Comparison of ENCODE assay signal across 13 mouse cellular contexts in the genomic region with DNA sequence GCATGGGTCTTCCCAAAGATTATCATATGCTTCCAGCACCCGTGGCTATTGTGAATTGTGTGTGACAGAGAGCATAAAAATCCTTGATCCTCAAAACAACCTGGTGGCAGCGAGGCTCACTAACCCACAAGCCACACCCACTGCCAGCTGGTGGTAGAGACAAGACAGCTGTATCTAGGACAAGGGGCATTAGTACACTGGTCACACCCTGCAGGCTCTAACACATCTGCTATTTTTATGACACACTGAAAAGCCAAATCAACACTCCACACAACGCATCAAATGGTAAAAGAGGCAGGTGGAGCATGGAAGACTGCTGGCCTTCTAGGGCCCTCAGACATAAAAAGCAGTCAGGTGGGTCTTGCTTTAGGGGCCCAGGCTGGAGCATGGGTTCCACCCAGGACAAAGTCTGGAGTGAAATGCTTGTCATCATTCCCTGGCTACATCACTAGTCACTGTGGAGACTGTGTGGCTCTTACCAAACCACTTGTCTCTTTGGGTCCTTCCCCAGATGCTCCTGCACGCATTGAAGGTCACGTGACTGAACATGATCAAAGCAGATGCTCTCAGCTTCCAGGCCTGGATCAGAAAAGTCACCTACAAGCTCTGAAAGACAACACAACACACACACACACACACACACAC. TPM values are rescaled to one million over a fixed set of nuclear protein-coding genes. Genes with fewer than 3 reads are reported as not detected.
DNase-seq lines count a peak whose midpoint lies in the region; ATAC-seq and TF ChIP-seq lines count a peak whose summit lies in the region.
"Had no signal": no experiment of that assay in that cellular context is flagged by ENCODE, and none has a peak within 500 bp of the region (broad histone marks: within the 10 kb centered on the region; RNA-seq: fewer than 3 reads in every experiment).

No protein-coding gene starts in this region.

- H3K27me3 ChIP-seq in lung, postnatal 0 days (replicated peaks; ENCODE audit: insufficient read depth, low read length) = no peaks in the 10 kb centered on the region
- H3K27me3 ChIP-seq in liver, embryonic 16.5 days (ENCODE audit: control insufficient read depth, insufficient read depth, low read depth, low read length) = no peaks in the 10 kb centered on the region
- H3K27me3 ChIP-seq in splenic B cell, adult 2 months (ENCODE audit: control insufficient read depth, insufficient read depth, low read length, poor library complexity, severe bottlenecking) = no peaks in the 10 kb centered on the region
- no peaks in the 10 kb centered on the region for H3K27me3 ChIP-seq in hindbrain, embryonic 14.5 days (ENCODE audit: control insufficient read depth, insufficient read depth, low read length)
- H3K27me3 ChIP-seq: hindbrain, embryonic 13.5 days; midbrain, embryonic 12.5 days; Patski had no signal

- 65% methylated on average over 5 of the region's 5 CpGs for WGBS in lung, postnatal 0 days
- WGBS in liver, embryonic 16.5 days (ENCODE audit: insufficient replicate concordance) = 27% methylated on average over 5 of the region's 5 CpGs
- WGBS in hindbrain, embryonic 14.5 days = 69% methylated on average over 5 of the region's 5 CpGs

- H3K9ac ChIP-seq in lung, postnatal 0 days (replicated peaks; ENCODE audit: low read depth) = no peak overlapping the region
- H3K9ac ChIP-seq in liver, embryonic 16.5 days (ENCODE audit: low read depth, low read length) = peak overlapping the region; percentile 64
- H3K9ac ChIP-seq in hindbrain, embryonic 14.5 days = no peak overlapping the region
- H3K9ac ChIP-seq: hindbrain, embryonic 13.5 days; midbrain, embryonic 12.5 days had no signal

- no peaks in the 10 kb centered on the region for H3K4me1 ChIP-seq in lung, postnatal 0 days (ENCODE audit: insufficient read depth, low read depth, low read length)
- H3K4me1 ChIP-seq in liver, embryonic 16.5 days (ENCODE audit: control insufficient read depth, low read depth, low read length) = peaks cover 50% of the 10 kb centered on the region
- no peaks in the 10 kb centered on the region for H3K4me1 ChIP-seq in hindbrain, embryonic 14.5 days (replicated peaks; ENCODE audit: control insufficient read depth, insufficient read depth, low read length)
- H3K4me1 ChIP-seq: hindbrain, embryonic 13.5 days; midbrain, embryonic 12.5 days had no signal

- TF ChIP-seq CTCF in lung, postnatal 0 days (IDR thresholded peaks at IDR 0.05) = no peak

- no peak for TF ChIP-seq EP300 in lung, postnatal 0 days (IDR thresholded peaks at IDR 0.05)

- no peak overlapping the region for H3K4me3 ChIP-seq in lung, postnatal 0 days (ENCODE audit: low read depth, low read length)
- H3K4me3 ChIP-seq in liver, embryonic 16.5 days (ENCODE audit: low read depth, low read length) = peak overlapping the region; percentile 14
- H3K4me3 ChIP-seq in hindbrain, embryonic 14.5 days (replicated peaks; ENCODE audit: low read length) = no peak overlapping the region
- H3K4me3 ChIP-seq: hindbrain, embryonic 13.5 days; midbrain, embryonic 12.5 days had no signal

- peak; percentile 52 for ATAC-seq in lung, postnatal 0 days
- peak; percentile 96 for ATAC-seq in liver, embryonic 16.5 days (ENCODE audit: low read depth)
- no peak for ATAC-seq in hindbrain, embryonic 14.5 days (ENCODE audit: low FRiP score)
- ATAC-seq: Patski had no signal

- no peak overlapping the region for H3K4me2 ChIP-seq in lung, postnatal 0 days (replicated peaks; ENCODE audit: low read depth, low read length)
- peak overlapping the region; percentile 59 for H3K4me2 ChIP-seq in liver, embryonic 16.5 days (ENCODE audit: low read depth, low read length)
- no peak overlapping the region for H3K4me2 ChIP-seq in hindbrain, embryonic 14.5 days (replicated peaks)
- H3K4me2 ChIP-seq: hindbrain, embryonic 13.5 days; midbrain, embryonic 12.5 days had no signal

- H3K9me3 ChIP-seq in lung, postnatal 0 days (ENCODE audit: low read length) = no peaks in the 10 kb centered on the region
- no peaks in the 10 kb centered on the region for H3K9me3 ChIP-seq in liver, embryonic 16.5 days (replicated peaks; ENCODE audit: control insufficient read depth, low read length)
- H3K9me3 ChIP-seq in hindbrain, embryonic 14.5 days (ENCODE audit: control insufficient read depth, low read length) = no peaks in the 10 kb centered on the region
- H3K9me3 ChIP-seq: hindbrain, embryonic 13.5 days; midbrain, embryonic 12.5 days had no signal

- no peak overlapping the region for H3K27ac ChIP-seq in lung, postnatal 0 days (ENCODE audit: low read length)
- peak overlapping the region; percentile 95 for H3K27ac ChIP-seq in liver, embryonic 16.5 days (ENCODE audit: low read length)
- H3K27ac ChIP-seq in hindbrain, embryonic 14.5 days = no peak overlapping the region
- H3K27ac ChIP-seq: hindbrain, embryonic 13.5 days; midbrain, embryonic 12.5 days had no signal

- DNase-seq in lung, postnatal 0 days (ENCODE audit: low spot score) = no peak
- DNase-seq in lung, adult 18-20 months = no peak
- DNase-seq in c-Kit-positive CD71-positive TER-119-negative erythroid progenitor cells, embryonic 14.5 days (ENCODE audit: low read depth) = peak; percentile 77
- peak; percentile 19 for DNase-seq in splenic B cell, adult 2 months (ENCODE audit: low read depth, low spot score)
- DNase-seq in left cerebral cortex, postnatal 10 days (ENCODE audit: extremely low spot score in 1 of 2, low spot score in 2 of 2) = no peak
- DNase-seq in hindbrain, embryonic 14.5 days (ENCODE audit: low spot score) = no peak
- DNase-seq in adrenal gland, postnatal 36 days = no peak
- DNase-seq: cerebellum, adult 11 months had no signal

- intact Hi-C loops in left cerebral cortex, postnatal 10 days (cut with DNase I) = no loop called here

- H3K36me3 ChIP-seq in lung, postnatal 0 days (ENCODE audit: insufficient read depth, low read length) = no peaks in the 10 kb centered on the region
- H3K36me3 ChIP-seq in liver, embryonic 16.5 days (ENCODE audit: control insufficient read depth, insufficient read depth) = no peaks in the 10 kb centered on the region
- H3K36me3 ChIP-seq in splenic B cell, adult 2 months (ENCODE audit: control insufficient read depth, insufficient read depth, low read length, poor library complexity, severe bottlenecking) = no peaks in the 10 kb centered on the region
- no peaks in the 10 kb centered on the region for H3K36me3 ChIP-seq in hindbrain, embryonic 14.5 days (replicated peaks; ENCODE audit: control insufficient read depth, insufficient read depth)
- H3K36me3 ChIP-seq: hindbrain, embryonic 13.5 days; midbrain, embryonic 12.5 days had no signal

RNA-seq across cellular contexts. Expression of a gene that starts 11.4 kb away (rescaled TPM):
- polyA plus RNA-seq in lung, postnatal 0 days (2015; fragmentation: Nextera tagmentation; extraction: Ambion mirVana) = 0.45 TPM in 2 replicates
- 0.27 and 0.37 TPM in 2 replicates for polyA plus RNA-seq in liver, embryonic 16.5 days (2015; fragmentation: Nextera tagmentation; extraction: Ambion mirVana)
- under 1 TPM; 0.15 to 0.26 TPM for total RNA-seq in left cerebral cortex, postnatal 10 days (2021)
- not detected in 2 replicates for polyA plus RNA-seq in hindbrain, embryonic 14.5 days (2014; fragmentation: Nextera tagmentation; extraction: Ambion mirVana)
- total RNA-seq in adrenal gland, postnatal 36 days (2021) = not detected
- total RNA-seq: left cerebral cortex, adult 18-20 months had no signal
- polyA plus RNA-seq: hindbrain, embryonic 13.5 days; midbrain, embryonic 12.5 days; Patski had no signal

RNA-seq across cellular contexts. Expression of a gene that starts 37.9 kb away (rescaled TPM):
- 22.8 and 29.1 TPM in 2 replicates for polyA plus RNA-seq in lung, postnatal 0 days (2015; fragmentation: Nextera tagmentation; extraction: Ambion mirVana)
- 0.42 and 0.96 TPM in 2 replicates for polyA plus RNA-seq in liver, embryonic 16.5 days (2015; fragmentation: Nextera tagmentation; extraction: Ambion mirVana)
- total RNA-seq in left cerebral cortex, postnatal 10 days (2021) = 10 to 100 TPM; 19.5 to 25.3 TPM
- polyA plus RNA-seq in hindbrain, embryonic 14.5 days (2014; fragmentation: Nextera tagmentation; extraction: Ambion mirVana) = 2.0 and 2.2 TPM in 2 replicates
- under 1 TPM; 0.82 to 0.99 TPM for total RNA-seq in adrenal gland, postnatal 36 days (2021)

RNA-seq across cellular contexts. Expression of a gene that starts 37.9 kb away (rescaled TPM):
- polyA plus RNA-seq in lung, postnatal 0 days (2015; fragmentation: Nextera tagmentation; extraction: Ambion mirVana) = 8.3 and 10.7 TPM in 2 replicates
- polyA plus RNA-seq in liver, embryonic 16.5 days (2015; fragmentation: Nextera tagmentation; extraction: Ambion mirVana) = 0.47 and 0.71 TPM in 2 replicates
- 100 to 1,000 TPM; 417 to 438 TPM for total RNA-seq in left cerebral cortex, postnatal 10 days (2021)
- 32.6 and 42.0 TPM in 2 replicates for polyA plus RNA-seq in hindbrain, embryonic 14.5 days (2014; fragmentation: Nextera tagmentation; extraction: Ambion mirVana)
- 10 to 100 TPM; 26.2 to 35.5 TPM for total RNA-seq in adrenal gland, postnatal 36 days (2021)

Comparison
In these comparisons a context has a peak if more than half of its experiments do, and no peak if none do; other contexts are left out.
1. DNase-seq: peak in c-Kit-positive CD71-positive TER-119-negative erythroid progenitor cells, embryonic 14.5 days (single experiment) and splenic B cell, adult 2 months (single experiment); none in lung, postnatal 0 days (single experiment), lung, adult 18-20 months (0 of 2), left cerebral cortex, postnatal 10 days (0 of 2), hindbrain, embryonic 14.5 days (single experiment) and adrenal gland, postnatal 36 days (0 of 2).